Mouse (Mus musculus): ENCODE measurements around the gene Baz1b. TPM values are rescaled to one million over a fixed set of nuclear protein-coding genes. Genes with fewer than 3 reads are reported as not detected.
"Not testable (repeated sequence)": the region's sequence is repeated elsewhere in the genome, so short reads cannot be mapped to it uniquely, and the experiment has no call there.

The Baz1b gene
- total RNA-seq, 2 experiments from 2014 or later: 54.6 to 55.2 TPM

DNA sequence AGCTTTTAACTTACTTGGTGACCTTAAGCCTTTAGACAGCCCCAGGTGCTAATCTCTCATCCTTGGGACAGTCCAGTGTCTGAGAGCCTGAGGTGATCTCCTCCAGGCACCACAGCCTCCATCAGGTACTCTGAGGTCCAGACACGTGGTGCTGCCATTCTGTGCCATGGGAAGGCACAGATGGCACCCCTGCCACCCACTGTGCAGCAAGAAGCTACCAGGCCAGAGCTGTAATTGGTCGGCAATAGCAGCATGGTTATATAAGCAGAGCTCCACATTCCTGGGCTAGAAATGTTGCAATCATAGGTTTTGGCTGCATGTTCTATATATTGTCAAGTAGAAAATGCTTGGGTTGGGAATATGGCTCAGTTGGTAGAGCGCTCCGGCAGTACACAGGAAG is 8.1 kb upstream of the Baz1b start:
- DNase-seq (ENCODE audit: low spot score in 2 of 2): peak in 1 of 2 experiments; percentile 35

GRCm38 (mm10) chr5:135179616-135180015 is 7.4 kb upstream of the Baz1b start:
- DNase-seq (ENCODE audit: low spot score in 2 of 2): no peak

DNA sequence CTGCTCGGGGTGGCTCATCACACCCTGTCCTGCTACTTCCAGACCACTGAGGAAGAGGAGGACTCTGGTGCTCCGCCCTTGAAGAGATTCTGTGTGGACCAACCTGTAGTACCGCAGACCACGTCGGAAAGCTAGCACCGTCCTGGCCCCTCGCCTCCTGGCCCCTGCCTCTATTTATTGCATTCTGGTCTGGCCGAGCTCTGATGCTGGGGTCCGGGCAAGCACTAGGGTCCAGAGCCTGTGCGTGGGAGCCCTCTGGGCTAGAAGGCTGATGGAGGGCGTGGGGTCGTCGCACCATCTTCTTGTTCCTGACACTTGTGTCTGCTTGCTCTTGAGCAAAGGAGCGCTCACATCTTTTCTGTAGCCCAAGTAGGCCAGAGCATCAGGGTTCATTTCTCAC is 6.3 kb upstream of the Baz1b start:
- DNase-seq (ENCODE audit: low spot score in 2 of 2): no peak

DNA sequence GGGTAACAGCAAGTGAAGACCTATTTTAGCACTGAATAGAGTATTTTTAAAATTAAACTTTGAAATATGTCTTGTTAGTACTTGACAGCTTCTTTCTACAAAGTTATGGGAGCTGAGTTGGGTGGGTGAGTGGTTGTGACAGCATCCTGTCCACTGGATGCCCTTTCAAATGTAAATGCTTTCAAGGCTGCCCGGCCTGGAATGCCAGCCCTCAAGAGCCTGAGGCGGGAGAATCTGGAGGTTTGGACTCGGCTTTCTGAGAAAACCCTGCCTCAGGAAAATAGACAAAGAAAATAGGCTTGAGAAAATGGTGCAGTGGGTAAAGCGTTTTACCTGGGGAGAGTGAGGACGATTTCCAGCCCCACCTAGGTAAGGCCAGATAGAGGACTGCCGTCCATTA is 5.3 kb upstream of the Baz1b start:
- no peak for DNase-seq (ENCODE audit: low spot score in 2 of 2)

DNA sequence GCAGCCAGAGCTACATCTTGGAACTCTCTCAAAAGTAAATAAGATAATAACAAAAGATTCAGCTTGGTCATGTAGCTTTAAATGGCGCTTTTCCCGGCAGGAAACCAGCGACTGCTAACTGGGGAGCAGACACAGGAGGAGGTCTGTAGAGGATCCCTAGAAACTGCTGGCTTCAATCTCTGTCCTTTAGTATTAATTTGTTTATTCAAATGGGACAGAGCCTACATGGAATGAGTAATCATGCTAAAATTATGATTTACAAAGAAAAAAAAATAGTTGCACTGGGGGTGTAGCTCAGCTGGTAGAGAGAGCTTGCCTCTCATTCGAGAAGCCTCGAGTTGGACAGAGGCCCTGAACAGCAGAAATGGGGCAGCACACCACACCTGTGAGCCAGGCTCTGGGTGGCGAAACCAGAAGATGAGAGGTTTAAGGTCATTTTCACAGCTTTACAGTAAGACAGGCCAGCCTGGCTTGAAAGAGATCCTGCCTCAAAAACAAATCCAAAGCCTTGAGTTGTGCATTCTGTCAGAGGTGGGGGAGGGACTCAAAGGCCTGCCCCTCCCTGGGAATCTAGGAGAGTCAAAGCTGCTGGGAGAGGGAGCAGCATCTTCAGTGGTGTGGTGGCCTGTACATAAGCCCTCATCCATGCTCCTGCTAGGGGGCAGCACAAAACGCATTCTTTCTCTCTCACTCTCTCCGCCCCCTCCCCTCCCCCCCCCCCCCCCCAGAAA is 3.8 kb upstream of the Baz1b start:
- DNase-seq (ENCODE audit: low spot score in 2 of 2): peak; percentile 30 to 53

- DNase-seq (ENCODE audit: low spot score in 2 of 2): no peak
Measured at GRCm38 (mm10) chr5:135185016-135185415, 2.0 kb upstream of the Baz1b start.

GRCm38 (mm10) chr5:135185596-135185995 is 1.5 kb upstream of the Baz1b start:
- no peak for DNase-seq (ENCODE audit: low spot score in 2 of 2)

- no peak for DNase-seq (ENCODE audit: low spot score in 2 of 2)
Measured at GRCm38 (mm10) chr5:135186231-135186620, 838 bp upstream of the Baz1b start.

GRCm38 (mm10) chr5:135187349-135188213 is 517 bp downstream of the Baz1b start:
- DNase-seq (ENCODE audit: low spot score in 2 of 2): peak in 1 of 2 experiments; percentile 42

DNA sequence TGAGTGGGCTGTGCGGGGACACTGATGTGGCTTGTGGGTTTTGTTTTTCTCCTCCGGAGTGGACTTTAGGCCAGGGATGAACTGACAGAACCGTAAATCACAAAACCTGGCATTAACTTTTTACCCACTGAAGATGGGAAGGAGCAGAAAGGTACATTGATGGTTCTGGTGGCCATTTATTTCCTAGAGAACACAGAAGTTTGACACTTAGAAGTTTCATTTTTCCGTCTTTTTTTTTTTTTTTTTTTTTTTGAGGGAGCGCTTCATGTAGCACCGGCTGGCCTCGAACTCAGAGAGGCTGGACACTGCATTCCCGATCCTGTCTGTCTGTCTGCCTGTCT is 1.1 kb downstream of the Baz1b start:
- no peak for DNase-seq (ENCODE audit: low spot score in 2 of 2)

- DNase-seq (ENCODE audit: low spot score in 2 of 2): no peak
Measured at GRCm38 (mm10) chr5:135189281-135190022, 2.4 kb downstream of the Baz1b start.

GRCm38 (mm10) chr5:135191620-135192019 is 4.6 kb downstream of the Baz1b start:
- peak; percentile 65 to 80 for DNase-seq (ENCODE audit: low spot score in 2 of 2)

DNA sequence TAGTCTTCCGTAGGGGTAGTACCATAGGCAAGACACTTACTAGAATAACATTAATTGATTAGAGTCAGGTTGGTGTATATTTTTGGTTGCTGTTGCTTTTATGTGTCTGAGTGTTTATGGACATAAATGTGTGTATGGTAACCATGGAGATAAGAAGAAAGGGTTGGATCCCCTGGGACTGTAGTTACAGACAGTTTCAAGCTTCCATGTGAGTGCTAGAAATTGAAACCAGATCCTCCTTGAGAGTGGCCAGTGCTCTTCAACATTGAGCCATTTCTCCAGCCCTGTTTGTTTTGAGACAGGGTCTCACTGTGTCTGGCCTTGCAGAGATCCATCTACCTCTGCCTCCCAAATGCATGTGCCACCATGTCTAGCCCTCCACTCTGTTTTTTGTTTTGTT is 5.4 kb downstream of the Baz1b start:
- no peak for DNase-seq (ENCODE audit: low spot score in 2 of 2)

DNA sequence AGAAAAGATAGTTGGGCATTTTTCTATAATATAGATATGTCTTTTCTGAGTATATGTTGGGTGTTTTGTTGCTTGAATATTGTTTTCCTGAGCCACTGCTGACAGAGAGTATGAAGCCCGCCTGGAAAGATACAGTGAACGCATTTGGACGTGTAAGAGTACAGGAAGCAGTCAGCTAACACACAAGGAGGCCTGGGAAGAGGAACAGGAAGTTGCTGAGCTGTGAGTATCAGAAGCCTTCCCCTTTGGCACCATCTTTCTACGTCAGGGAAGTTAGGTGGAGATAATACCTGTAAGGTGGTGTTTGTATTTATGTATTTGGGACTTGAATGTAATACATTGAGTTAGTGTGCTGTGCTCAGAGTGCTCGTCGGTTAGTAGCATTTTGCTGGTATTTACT is 9.3 kb downstream of the Baz1b start:
- no peak for DNase-seq (ENCODE audit: low spot score in 2 of 2)

DNA sequence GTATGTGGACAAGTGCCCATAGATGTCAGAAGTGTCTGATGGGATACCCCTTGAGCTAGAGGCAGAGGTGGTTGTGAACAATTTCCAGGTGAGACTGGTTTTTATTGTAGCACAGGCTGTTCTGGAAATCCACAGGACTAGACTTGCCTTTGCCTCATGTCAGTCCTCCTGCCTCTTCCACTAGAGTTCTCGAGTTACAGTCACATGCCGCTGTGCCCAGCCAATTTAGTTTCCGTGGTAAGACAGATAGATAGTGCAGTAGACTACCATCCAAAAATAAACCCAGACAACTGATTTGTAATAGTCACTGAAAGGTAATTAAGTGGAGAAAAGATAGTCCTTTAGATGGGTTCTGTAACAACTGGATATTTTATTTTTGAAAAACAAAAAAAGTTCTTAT is 15.7 kb downstream of the Baz1b start:
- DNase-seq (ENCODE audit: low spot score in 2 of 2): no peak

DNA sequence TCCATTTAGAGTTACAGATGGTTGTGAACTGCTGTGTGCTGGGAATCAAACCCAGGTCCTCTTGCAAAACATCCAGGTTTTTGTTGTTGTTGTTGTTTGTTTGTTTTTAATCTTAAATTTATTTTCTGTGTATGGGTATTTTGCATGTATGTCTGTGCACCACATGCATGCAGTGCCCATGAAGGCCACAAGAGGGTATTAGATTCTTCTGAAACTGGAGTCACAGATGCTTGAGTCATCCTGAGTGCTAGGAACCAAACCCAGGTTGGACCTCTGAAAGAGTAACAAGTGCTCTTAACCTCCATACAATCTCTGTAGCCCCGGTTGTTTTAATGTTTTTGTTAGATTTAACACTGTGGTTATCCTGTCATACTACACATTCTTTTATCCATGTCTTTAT is 21.1 kb downstream of the Baz1b start:
- DNase-seq (ENCODE audit: low spot score in 2 of 2): no peak

GRCm38 (mm10) chr5:135216871-135217270 is 29.8 kb downstream of the Baz1b start:
- no peak for DNase-seq (ENCODE audit: low spot score in 2 of 2)

GRCm38 (mm10) chr5:135220941-135221340 is 33.9 kb downstream of the Baz1b start:
- no peak for DNase-seq (ENCODE audit: low spot score in 2 of 2)

GRCm38 (mm10) chr5:135222066-135222465 is 35.0 kb downstream of the Baz1b start:
- no peak for DNase-seq (ENCODE audit: low spot score in 2 of 2)

DNA sequence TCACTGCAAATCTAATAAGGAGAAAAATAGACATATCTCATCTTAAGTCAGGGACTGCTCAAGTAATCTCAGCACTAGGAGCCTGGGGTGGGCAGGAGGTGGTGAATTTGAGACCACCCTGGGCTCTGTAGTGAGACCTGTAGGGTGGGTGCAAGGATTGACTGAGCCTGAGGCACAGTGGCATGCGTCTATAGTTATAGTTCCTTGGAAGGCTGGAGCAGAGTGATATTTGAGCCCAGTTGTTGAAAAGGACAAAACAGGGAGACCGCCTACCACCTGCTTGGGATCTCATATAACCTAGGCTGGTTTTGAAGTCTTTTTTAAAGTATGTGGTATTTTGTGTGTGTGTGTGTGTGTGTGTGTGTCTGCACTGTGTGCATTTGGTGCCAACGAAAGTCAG is 37.1 kb downstream of the Baz1b start:
- no peak for DNase-seq (ENCODE audit: low spot score in 2 of 2)

DNA sequence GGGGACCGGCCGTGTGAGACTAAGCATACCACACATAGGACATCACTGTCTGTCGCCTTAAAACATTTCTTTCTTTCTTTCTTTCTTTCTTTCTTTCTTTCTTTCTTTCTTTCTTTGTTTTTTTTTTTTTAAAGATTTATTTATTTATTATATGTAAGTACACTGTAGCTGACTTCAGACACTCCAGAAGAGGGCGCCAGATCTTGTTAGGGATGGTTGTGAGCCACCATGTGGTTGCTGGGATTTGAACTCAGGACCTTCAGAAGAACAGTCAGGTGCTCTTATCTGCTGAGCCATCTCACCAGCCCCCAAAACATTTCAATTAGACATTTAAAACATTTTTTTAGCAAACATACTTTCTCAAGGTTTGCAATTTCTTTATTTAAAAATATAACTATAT is 38.8 kb downstream of the Baz1b start:
- not testable (repeated sequence) for DNase-seq (ENCODE audit: low spot score in 2 of 2)

DNA sequence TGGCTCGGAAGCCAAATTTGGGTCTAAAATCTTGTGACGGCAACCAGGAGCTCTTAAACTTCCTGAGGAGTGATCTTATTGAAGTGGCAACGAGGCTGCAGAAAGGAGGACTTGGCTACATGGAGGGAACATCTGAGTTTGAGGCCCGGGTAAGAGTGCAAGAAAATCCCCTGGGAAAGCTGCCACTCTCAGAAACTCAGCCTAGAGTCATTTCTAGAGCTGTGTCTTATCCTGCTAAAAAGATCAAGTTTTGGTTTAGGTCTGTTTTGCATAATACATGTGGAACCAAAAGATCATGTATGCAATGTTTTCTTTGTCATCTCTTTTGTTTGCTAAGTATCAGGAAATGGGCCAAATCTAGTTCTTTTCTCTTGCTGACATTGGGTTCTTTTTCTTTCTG is 43.1 kb downstream of the Baz1b start:
- no peak for DNase-seq (ENCODE audit: low spot score in 2 of 2)

All from layer of hippocampus, postnatal 14 days (tissue).